8 mouse cellular contexts compared by ENCODE assay signal in genomic region chr5:114138277-114139164, GRCm38 (mm10). TPM values are rescaled to one million over a fixed set of nuclear protein-coding genes. Genes with fewer than 3 reads are reported as not detected.
DNase-seq lines count a peak whose midpoint lies in the region; ATAC-seq lines count a peak whose summit lies in the region.

No protein-coding gene starts in this region.

- peaks cover 25% of the 10 kb centered on the region for H3K4me1 ChIP-seq in neural tube, embryonic 12.5 days

- H3K27ac ChIP-seq in neural tube, embryonic 12.5 days: peak overlapping the region; percentile 50

- WGBS in neural tube, embryonic 12.5 days: 64% methylated on average over 21 of the region's 21 CpGs

- no peak overlapping the region for H3K9ac ChIP-seq in neural tube, embryonic 12.5 days

- ATAC-seq in neural tube, embryonic 12.5 days (ENCODE audit: low FRiP score, low read depth): 0 out of 2 replicates have a peak, but pooled peaks have one; percentile 54
- no peak for ATAC-seq in erythroblast, adult 5-6 weeks (replicated peaks; ENCODE audit: low FRiP score, poor library complexity, severe bottlenecking)

- no peak overlapping the region for H3K4me3 ChIP-seq in neural tube, embryonic 12.5 days

- no peaks in the 10 kb centered on the region for H3K27me3 ChIP-seq in neural tube, embryonic 12.5 days (replicated peaks)

- H3K36me3 ChIP-seq in neural tube, embryonic 12.5 days: 0 out of 2 replicates have a peak, but pooled peaks cover 4% of the 10 kb centered on the region

- no peaks in the 10 kb centered on the region for H3K9me3 ChIP-seq in neural tube, embryonic 12.5 days

- intact Hi-C loops in heart, postnatal 14 days (cut with DNase I): loop anchor here (2.0 kb wide), 1 partner anchor 40 kb away; no protein-coding TSS in a partner anchor

- no peak for DNase-seq in neural tube, embryonic 10.5 days (ENCODE audit: extremely low spot score, low spot score)
- DNase-seq in heart, postnatal 14 days: peak; percentile 45 to 56
- peak; percentile 31 to 44 for DNase-seq in lung, adult 18-20 months
- DNase-seq in testis, postnatal 10 days (ENCODE audit: low spot score): peak; percentile 64
- DNase-seq in gastrocnemius, postnatal 10 days: no peak
- no peak for DNase-seq in layer of hippocampus, postnatal 36 days

- peak overlapping the region; percentile 42 for H3K4me2 ChIP-seq in neural tube, embryonic 12.5 days (replicated peaks)

RNA-seq across cellular contexts. Expression of gene Acacb, which starts 7.8 kb away (rescaled TPM):
- 0.80 and 1.8 TPM in 2 replicates for polyA plus RNA-seq in neural tube, embryonic 12.5 days (2016; fragmentation: Nextera tagmentation; extraction: Ambion mirVana)
- total RNA-seq in heart, postnatal 14 days (2021): 100 to 1,000 TPM; 184 to 195 TPM
- 0.21 TPM in 1 of 2 replicates, not detected in the other for total RNA-seq in erythroblast, adult 5-6 weeks (2015; ENCODE audit: low replicate concordance)
- 0.14 TPM in 1 of 2 replicates, not detected in the other for total RNA-seq in erythroblast, adult 5-6 weeks (2017; ENCODE audit: low replicate concordance)
- total RNA-seq in gastrocnemius, postnatal 10 days (2021): 10 to 100 TPM; 66.3 to 71.7 TPM
- total RNA-seq in layer of hippocampus, postnatal 36 days (2021): 1 to 10 TPM; 4.8 to 6.5 TPM

RNA-seq across cellular contexts. Expression of gene Ung, which starts 8.3 kb away (rescaled TPM):
- polyA plus RNA-seq in neural tube, embryonic 12.5 days (2016; fragmentation: Nextera tagmentation; extraction: Ambion mirVana): 25.2 and 25.8 TPM in 2 replicates
- 10 to 100 TPM; 24.1 to 26.9 TPM for total RNA-seq in heart, postnatal 14 days (2021)
- total RNA-seq in erythroblast, adult 5-6 weeks (2015; ENCODE audit: low replicate concordance): 1.9 and 2.1 TPM in 2 replicates
- total RNA-seq in erythroblast, adult 5-6 weeks (2017; ENCODE audit: low replicate concordance): 0.68 and 4.7 TPM in 2 replicates
- 1 to 10 TPM; 5.8 to 6.8 TPM for total RNA-seq in gastrocnemius, postnatal 10 days (2021)
- total RNA-seq in layer of hippocampus, postnatal 36 days (2021): 1 to 10 TPM; 2.0 to 3.6 TPM

RNA-seq across cellular contexts. Expression of gene Alkbh2, which starts 10.5 kb away (rescaled TPM):
- polyA plus RNA-seq in neural tube, embryonic 12.5 days (2016; fragmentation: Nextera tagmentation; extraction: Ambion mirVana): 10.7 and 10.9 TPM in 2 replicates
- total RNA-seq in heart, postnatal 14 days (2021): 1 to 10 TPM; 2.0 to 2.3 TPM
- total RNA-seq in erythroblast, adult 5-6 weeks (2015; ENCODE audit: low replicate concordance): not detected in 2 replicates
- total RNA-seq in erythroblast, adult 5-6 weeks (2017; ENCODE audit: low replicate concordance): 2.5 TPM in 1 of 2 replicates, not detected in the other
- total RNA-seq in gastrocnemius, postnatal 10 days (2021): 1 to 10 TPM; 1.6 to 2.4 TPM
- 1 to 10 TPM; 5.8 to 5.9 TPM for total RNA-seq in layer of hippocampus, postnatal 36 days (2021)

RNA-seq across cellular contexts. Expression of gene Svop, which starts 47.2 kb away (rescaled TPM):
- 59.8 and 63.9 TPM in 2 replicates for polyA plus RNA-seq in neural tube, embryonic 12.5 days (2016; fragmentation: Nextera tagmentation; extraction: Ambion mirVana)
- total RNA-seq in heart, postnatal 14 days (2021): under 1 TPM in 1 of 2 experiments, not detected in 1; 0.19 TPM
- not detected in 2 replicates for total RNA-seq in erythroblast, adult 5-6 weeks (2015; ENCODE audit: low replicate concordance)
- not detected in 2 replicates for total RNA-seq in erythroblast, adult 5-6 weeks (2017; ENCODE audit: low replicate concordance)
- under 1 TPM; 0.21 to 0.27 TPM for total RNA-seq in gastrocnemius, postnatal 10 days (2021)
- 100 to 1,000 TPM; 170 to 175 TPM for total RNA-seq in layer of hippocampus, postnatal 36 days (2021)

Comparison
In these comparisons a context has a peak if more than half of its experiments do, and no peak if none do; other contexts are left out.
1. DNase-seq: peak in heart, postnatal 14 days (2 of 2), lung, adult 18-20 months (2 of 2) and testis, postnatal 10 days (single experiment); none in neural tube, embryonic 10.5 days (single experiment), gastrocnemius, postnatal 10 days (single experiment) and layer of hippocampus, postnatal 36 days (0 of 2).
2. RNA of gene Acacb, which starts 7.8 kb away (total RNA-seq): 184 to 195 TPM in heart, postnatal 14 days and 66.3 to 71.7 TPM in gastrocnemius, postnatal 10 days; 4.8 to 6.5 TPM in layer of hippocampus, postnatal 36 days and 0.14 to 0.21 TPM in erythroblast, adult 5-6 weeks; every median in the first group is over 4 times any median in the second.